Mouse (Mus musculus) forebrain, embryonic 12.5 days (tissue): Measurements from ENCODE around the gene Adamts3. TPM values are rescaled to one million over a fixed set of nuclear protein-coding genes. Genes with fewer than 3 reads are reported as not detected.

Experiments used
- ATAC-seq: fragments of 200-750 bp; cut with Nextera tagmentation; 2 replicates; pipeline ENCODE4 v1.8.0; 2017; ENCODE audit warnings: moderate TSS enrichment; ENCODE audit not compliant: low FRiP score
- H3K27ac ChIP-seq: fragments of 300-500 bp; sonication (generic); 2 replicates; pipeline ENCODE4 v1.5.1; 2016; ENCODE audit warnings: mild to moderate bottlenecking
- H3K27me3 ChIP-seq: fragments of 300-500 bp; sonication (generic); 2 replicates; pipeline ENCODE4 v1.6.1; 2016; ENCODE audit warnings: mild to moderate bottlenecking
- H3K36me3 ChIP-seq: fragments of 300-500 bp; sonication (generic); replicated peaks from 2 replicates; pipeline ENCODE4 v1.6.1; 2016; ENCODE audit warnings: mild to moderate bottlenecking
- H3K4me1 ChIP-seq: fragments of 300-500 bp; sonication (generic); 2 replicates; pipeline ENCODE4 v1.6.1; 2016
- H3K4me2 ChIP-seq: fragments of 300-500 bp; sonication (generic); 2 replicates; pipeline ENCODE4 v1.6.1; 2016; ENCODE audit warnings: mild to moderate bottlenecking, moderate library complexity
- H3K4me3 ChIP-seq: fragments of 300-500 bp; sonication (generic); replicated peaks from 2 replicates; pipeline ENCODE4 v1.5.1; 2016; ENCODE audit warnings: mild to moderate bottlenecking
- H3K9ac ChIP-seq: fragments of 300-500 bp; sonication (generic); 2 replicates; pipeline ENCODE4 v1.6.1; 2016; ENCODE audit warnings: mild to moderate bottlenecking
- H3K9me3 ChIP-seq: fragments of 300-500 bp; sonication (generic); 2 replicates; pipeline ENCODE4 v1.6.1; 2016
- WGBS: fragments of 180-500 bp; shearing (Covaris S2); methylation state at CpG from one replicate; pipeline ENCODE4 v1.1.7; 2016; 5-methylcytosine and 5-hydroxymethylcytosine counted together
- polyA plus RNA-seq: library from polyadenylated mRNA; unstranded; fragments of >200 nt; fragmentation: Nextera tagmentation; extraction: Ambion mirVana; gene quantifications from 2 replicates; pipeline ENCODE4 v1.2.1, GENCODE M21; 2016

The Adamts3 gene
- polyA plus RNA-seq, 1 experiment from 2014 or later: 4.4 TPM

DNA sequence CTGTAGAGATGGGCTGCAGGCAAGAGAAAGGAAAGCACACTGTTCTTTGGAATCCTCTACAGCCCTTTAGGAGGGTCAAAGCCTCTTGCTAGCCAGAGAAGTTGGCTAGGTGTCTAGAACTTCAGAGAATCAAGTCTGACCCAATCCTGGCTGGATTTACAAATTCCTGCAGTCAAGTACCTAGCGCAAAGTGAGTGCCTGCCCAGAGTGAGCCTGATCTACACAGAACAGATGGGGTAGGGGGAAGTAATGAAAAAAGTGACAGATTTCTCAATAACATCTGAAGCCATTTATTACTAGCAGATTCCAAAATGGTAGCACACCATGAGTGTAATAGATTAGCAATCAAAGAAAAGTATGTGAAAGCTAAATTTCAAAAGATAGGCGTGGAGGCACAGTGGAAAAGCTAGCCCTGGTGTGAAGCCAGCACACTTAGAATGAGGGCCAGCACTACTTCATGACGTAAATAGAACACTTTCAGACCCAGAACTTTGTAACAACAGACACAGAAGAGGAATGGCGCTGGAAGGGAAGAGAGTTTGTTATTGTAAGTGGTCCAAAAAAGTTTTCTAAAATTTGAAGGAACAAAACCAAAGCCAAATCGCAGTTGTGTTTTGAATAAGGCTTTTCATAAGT lies 82.8 kb downstream of the Adamts3 start:
- Histone ChIP-seq H3K36me3 (no peaks in the 10 kb centered on the region), H3K9me3 (0 out of 2 replicates have a peak, but pooled peaks cover 2% of the 10 kb centered on the region), H3K9ac (no peak overlapping the region), H3K27ac (no peak overlapping the region), H3K4me2 (no peak overlapping the region), H3K27me3 (no peaks in the 10 kb centered on the region), H3K4me3 (no peak overlapping the region), H3K4me1 (no peaks in the 10 kb centered on the region)
- no peak for ATAC-seq
- WGBS: 88% methylated on average over 5 of the region's 5 CpGs

DNA sequence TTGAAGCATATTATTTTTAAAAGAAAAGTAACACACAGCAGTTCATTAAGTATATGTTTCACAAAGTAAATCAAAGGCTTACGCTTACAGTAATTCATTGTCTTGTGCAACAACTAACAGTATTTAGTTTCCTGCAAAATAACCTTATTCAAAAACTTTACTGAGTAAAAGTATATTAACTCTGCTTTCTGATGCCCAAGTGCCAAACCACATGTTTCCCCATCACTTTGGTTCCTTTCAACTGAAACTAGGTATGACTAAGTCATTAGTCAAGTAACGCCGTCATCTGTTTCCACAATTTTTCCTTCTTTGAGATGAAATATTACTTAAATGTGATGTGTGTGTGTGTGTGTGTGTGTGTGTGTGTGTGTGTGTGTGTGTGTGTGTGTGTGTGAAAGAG lies 89.4 kb downstream of the Adamts3 start:
- H3K4me2 ChIP-seq: no peak overlapping the region
- H3K9ac ChIP-seq: no peak overlapping the region
- no peaks in the 10 kb centered on the region for H3K27me3 ChIP-seq
- H3K4me3 ChIP-seq: no peak overlapping the region
- no peaks in the 10 kb centered on the region for H3K9me3 ChIP-seq
- H3K4me1 ChIP-seq: no peaks in the 10 kb centered on the region
- WGBS: 96% methylated on average over 3 of the region's 3 CpGs
- no peak for ATAC-seq
- no peaks in the 10 kb centered on the region for H3K36me3 ChIP-seq
- H3K27ac ChIP-seq: no peak overlapping the region

DNA sequence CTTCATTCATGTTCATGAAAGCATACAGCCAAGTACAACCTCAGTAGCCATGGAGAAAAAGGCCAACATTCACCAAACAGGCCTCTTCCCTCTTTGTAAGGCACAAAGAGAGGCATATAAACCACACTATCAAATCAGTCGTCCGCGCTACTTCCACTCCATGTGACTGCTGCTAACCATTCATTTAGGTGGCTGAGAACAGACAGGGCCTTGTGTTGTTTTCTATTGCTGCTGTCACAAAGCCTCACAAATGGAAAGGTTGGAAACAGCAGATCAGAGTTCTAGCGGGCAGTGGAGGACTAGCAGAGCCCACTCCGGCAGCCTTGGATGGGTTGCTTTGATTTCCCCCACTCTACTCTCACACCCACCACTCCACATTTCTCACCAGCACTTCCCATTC lies 98.5 kb downstream of the Adamts3 start:
- no peaks in the 10 kb centered on the region for H3K9me3 ChIP-seq
- WGBS: 46% methylated on average over 5 of the region's 5 CpGs
- no peaks in the 10 kb centered on the region for H3K36me3 ChIP-seq
- H3K4me2 ChIP-seq: no peak overlapping the region
- H3K27ac ChIP-seq: no peak overlapping the region
- H3K4me3 ChIP-seq: no peak overlapping the region
- ATAC-seq: no peak
- H3K4me1 ChIP-seq: no peaks in the 10 kb centered on the region; the same call in 1 of the 2 replicates
- H3K27me3 ChIP-seq: no peaks in the 10 kb centered on the region
- no peak overlapping the region for H3K9ac ChIP-seq

DNA sequence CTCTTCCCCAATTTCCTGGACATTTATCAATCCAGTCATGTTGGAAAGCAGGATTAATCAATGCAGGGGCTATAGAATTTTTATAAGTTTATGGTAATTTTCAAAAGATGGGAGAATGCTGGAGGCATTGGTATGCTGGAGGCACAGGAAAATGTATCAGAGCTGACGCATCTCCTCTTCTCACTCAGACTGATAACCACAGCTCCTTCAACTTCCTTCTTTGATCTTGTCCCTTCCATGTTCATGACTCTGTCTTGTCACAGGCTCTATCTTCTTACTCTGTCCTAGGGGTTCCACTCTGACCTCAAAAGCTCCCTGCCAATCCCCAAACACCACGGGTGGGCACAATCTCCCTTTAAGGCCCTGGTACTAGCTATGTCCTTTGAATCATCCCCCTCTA lies 103.3 kb downstream of the Adamts3 start:
- Histone ChIP-seq H3K4me1 (no peaks in the 10 kb centered on the region), H3K36me3 (no peaks in the 10 kb centered on the region), H3K9me3 (no peaks in the 10 kb centered on the region), H3K9ac (no peak overlapping the region), H3K27me3 (no peaks in the 10 kb centered on the region), H3K4me2 (no peak overlapping the region), H3K4me3 (no peak overlapping the region), H3K27ac (no peak overlapping the region)
- WGBS: 90% methylated on average over 2 of the region's 2 CpGs
- ATAC-seq: no peak

DNA sequence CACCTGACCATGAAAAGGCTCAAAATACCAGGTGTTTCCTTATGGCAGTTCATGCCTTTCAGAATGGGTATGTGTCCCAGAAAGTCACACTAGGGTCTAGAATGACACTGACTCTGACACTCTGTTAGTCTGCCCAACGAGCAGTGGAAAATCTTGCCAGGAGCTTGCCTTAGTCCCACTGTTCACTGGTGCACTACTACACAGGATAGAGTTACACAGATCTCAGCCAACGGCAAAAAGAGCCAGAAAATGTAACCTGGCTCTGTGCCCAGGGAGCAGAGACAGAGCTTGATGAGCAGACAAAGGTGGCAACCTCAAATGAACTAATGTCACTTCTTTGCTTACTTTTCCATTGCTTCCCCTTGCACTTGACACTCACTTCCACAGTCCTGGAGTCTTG lies 104.5 kb downstream of the Adamts3 start:
- Histone ChIP-seq H3K9ac (no peak overlapping the region), H3K27me3 (no peaks in the 10 kb centered on the region), H3K27ac (no peak overlapping the region), H3K9me3 (no peaks in the 10 kb centered on the region), H3K4me2 (no peak overlapping the region), H3K36me3 (no peaks in the 10 kb centered on the region), H3K4me1 (no peaks in the 10 kb centered on the region), H3K4me3 (no peak overlapping the region)
- no peak for ATAC-seq
- WGBS: 70% methylated on average over 2 of the region's 2 CpGs

DNA sequence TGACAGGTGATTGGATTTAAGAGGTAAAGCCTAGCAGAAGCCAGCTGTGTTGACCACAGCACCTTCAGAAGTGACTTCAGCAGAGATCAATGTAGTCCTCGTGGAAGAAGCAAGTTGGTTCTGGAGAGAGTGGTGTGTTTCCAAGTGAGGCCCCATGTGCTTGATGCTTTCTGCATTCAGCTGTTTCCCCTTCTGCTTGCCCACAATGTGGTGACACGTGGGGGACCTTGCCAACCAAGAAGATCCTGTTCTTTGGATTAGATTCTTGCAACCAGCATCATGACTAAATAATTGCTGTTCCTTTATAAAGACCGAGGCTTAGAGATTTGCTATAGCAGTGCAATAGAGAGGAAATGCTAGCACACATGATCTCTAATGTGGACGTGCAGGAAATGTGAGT lies 105.7 kb downstream of the Adamts3 start:
- Histone ChIP-seq H3K27ac (no peak overlapping the region), H3K36me3 (no peaks in the 10 kb centered on the region), H3K9ac (no peak overlapping the region), H3K27me3 (no peaks in the 10 kb centered on the region), H3K9me3 (no peaks in the 10 kb centered on the region), H3K4me1 (no peaks in the 10 kb centered on the region), H3K4me2 (no peak overlapping the region), H3K4me3 (no peak overlapping the region)
- no peak for ATAC-seq
- WGBS: 81% methylated on average over 4 of the region's 4 CpGs

DNA sequence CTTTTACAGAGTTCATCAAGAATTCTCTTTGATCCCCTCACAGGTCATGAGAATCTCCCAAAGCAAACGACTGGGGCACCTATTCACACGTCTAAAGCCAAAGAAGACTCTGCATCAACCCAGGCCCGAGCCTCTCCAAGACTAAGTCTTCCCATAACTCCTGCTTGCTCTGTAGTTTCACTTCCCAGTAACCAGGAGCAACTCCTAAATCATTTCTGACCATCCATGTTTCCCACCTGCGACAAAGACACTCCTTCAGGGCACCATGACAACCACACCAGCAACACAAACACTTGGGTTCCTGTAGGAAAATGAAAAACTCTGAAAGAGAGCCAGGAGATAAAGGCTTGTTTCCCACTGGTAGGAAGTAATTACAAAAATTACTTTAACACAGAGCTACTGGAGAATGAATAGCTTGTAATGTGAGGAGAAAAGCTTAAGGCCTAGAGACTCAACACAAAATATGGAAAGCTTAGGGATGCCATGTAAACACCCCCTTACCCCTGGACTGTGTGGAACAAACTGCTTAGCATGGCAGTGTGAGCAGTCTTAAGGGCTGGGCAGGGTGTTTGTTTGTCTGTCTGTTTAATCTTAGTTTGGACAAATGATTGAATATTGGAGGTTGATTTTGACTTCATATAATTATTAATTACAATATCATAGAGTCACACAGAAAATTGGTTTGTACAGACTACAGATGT lies 112.3 kb downstream of the Adamts3 start:
- Histone ChIP-seq H3K4me3 (no peak overlapping the region), H3K9ac (no peak overlapping the region), H3K9me3 (no peaks in the 10 kb centered on the region), H3K27ac (no peak overlapping the region), H3K4me2 (no peak overlapping the region), H3K4me1 (no peaks in the 10 kb centered on the region), H3K36me3 (no peaks in the 10 kb centered on the region), H3K27me3 (peaks cover 4% of the 10 kb centered on the region; the same call in 1 of the 2 replicates)
- WGBS: 61% methylated on average over 4 of the region's 4 CpGs
- ATAC-seq: no peak

DNA sequence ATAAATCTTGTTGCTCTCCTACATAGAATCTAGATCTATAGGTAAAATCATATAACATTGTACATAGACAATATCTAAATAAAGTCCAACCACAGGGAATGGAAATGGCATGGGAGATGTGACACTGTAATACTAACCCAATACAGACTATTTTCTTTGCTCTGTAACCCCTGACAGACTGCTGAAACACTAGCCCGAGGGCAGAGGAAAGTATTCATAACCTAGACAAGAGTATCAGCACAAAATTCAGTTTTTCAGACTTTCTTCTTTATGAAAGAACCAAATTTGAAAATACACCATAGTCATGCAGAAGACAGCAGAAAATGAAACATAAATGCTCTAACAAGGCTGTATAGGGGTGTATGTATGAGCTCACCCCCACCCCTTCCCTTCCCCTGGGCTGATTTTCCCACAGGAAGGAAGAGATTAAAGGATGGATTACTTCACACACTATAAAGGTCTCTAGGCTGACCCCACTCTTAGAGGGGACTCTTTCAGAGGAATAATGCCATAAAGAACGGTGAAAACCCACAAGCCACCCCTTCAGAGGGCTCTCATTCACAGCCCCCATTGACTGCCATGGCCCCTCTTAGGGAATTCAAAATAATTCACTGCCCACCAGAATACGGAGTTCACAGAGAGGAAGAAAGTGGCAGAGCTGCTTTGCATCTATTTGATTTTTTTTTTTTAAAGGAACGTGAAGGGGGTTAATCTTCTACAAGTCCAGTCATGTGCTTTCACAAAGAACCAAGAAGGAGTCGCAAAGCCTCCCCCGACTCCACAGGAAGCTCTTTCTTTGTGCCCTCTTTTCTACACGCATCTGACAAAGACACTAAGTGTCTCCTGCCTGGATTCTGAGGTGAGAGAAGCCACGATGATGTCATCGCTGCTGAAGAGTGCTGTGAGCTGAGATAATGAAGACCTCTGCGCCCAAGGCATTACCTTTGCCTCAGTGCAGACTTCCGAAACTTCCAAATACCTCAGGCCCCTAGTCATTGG lies 119.6 kb downstream of the Adamts3 start:
- Histone ChIP-seq H3K4me1 (peaks cover 11% of the 10 kb centered on the region), H3K27ac (no peak overlapping the region; the same call in 1 of the 2 replicates), H3K27me3 (peaks cover 12% of the 10 kb centered on the region), H3K4me2 (peak overlapping the region; percentile 37), H3K4me3 (no peak overlapping the region), H3K36me3 (no peaks in the 10 kb centered on the region), H3K9ac (no peak overlapping the region), H3K9me3 (no peaks in the 10 kb centered on the region)
- WGBS: 2% methylated on average over 11 of the region's 11 CpGs
- peak; percentile 92 for ATAC-seq

DNA sequence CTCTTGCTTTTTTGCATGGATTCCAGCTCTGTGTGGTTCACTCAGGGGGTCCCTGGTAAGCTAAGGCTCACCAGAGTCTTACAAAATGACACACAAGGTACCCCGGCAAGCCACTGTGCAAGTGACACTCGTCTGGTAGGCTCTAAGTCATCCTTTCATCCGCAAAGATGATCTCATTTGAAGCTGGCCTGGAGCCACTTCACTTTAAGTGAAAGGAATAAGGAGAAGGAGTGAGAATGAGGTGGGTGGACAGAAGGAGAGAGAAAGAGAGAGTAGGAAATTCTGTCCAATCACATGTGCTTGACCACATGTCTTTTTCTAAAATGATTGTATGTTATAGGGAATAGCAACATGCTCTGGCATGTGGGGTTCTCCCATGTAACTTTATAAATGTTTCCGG lies 122.8 kb downstream of the Adamts3 start:
- no peak overlapping the region for H3K27ac ChIP-seq
- WGBS: 42% methylated on average over 4 of the region's 4 CpGs
- no peak overlapping the region for H3K4me3 ChIP-seq
- H3K27me3 ChIP-seq: peaks cover 11% of the 10 kb centered on the region
- H3K4me2 ChIP-seq: no peak overlapping the region
- peaks cover 11% of the 10 kb centered on the region for H3K4me1 ChIP-seq
- no peak for ATAC-seq
- H3K36me3 ChIP-seq: no peaks in the 10 kb centered on the region
- H3K9me3 ChIP-seq: no peaks in the 10 kb centered on the region
- H3K9ac ChIP-seq: no peak overlapping the region

DNA sequence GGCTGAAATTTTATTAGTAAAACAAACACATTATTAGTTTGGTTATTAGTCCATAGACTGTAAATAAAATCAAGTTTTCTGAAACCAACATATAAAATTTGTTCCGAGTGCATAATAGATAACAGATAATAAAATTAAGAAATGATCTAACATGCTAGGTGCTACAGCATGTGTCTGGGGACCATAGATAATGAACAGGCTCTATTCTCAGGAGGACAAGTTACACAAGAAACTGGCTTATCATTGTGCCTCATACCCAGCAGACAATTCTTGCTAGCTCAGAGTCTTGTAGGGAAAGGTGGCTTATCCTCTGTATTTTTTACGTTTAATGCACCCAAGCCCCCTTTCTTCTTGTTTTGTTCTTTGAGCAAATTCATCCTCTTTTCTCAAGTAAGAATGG lies 131.3 kb downstream of the Adamts3 start:
- no peak overlapping the region for H3K4me3 ChIP-seq
- H3K4me1 ChIP-seq: no peaks in the 10 kb centered on the region
- no peak overlapping the region for H3K27ac ChIP-seq
- H3K9ac ChIP-seq: no peak overlapping the region
- WGBS: 89% methylated on average over 2 of the region's 2 CpGs
- no peak overlapping the region for H3K4me2 ChIP-seq
- ATAC-seq: no peak
- H3K9me3 ChIP-seq: no peaks in the 10 kb centered on the region
- H3K27me3 ChIP-seq: 0 out of 2 replicates have a peak, but pooled peaks cover 4% of the 10 kb centered on the region
- H3K36me3 ChIP-seq: no peaks in the 10 kb centered on the region

DNA sequence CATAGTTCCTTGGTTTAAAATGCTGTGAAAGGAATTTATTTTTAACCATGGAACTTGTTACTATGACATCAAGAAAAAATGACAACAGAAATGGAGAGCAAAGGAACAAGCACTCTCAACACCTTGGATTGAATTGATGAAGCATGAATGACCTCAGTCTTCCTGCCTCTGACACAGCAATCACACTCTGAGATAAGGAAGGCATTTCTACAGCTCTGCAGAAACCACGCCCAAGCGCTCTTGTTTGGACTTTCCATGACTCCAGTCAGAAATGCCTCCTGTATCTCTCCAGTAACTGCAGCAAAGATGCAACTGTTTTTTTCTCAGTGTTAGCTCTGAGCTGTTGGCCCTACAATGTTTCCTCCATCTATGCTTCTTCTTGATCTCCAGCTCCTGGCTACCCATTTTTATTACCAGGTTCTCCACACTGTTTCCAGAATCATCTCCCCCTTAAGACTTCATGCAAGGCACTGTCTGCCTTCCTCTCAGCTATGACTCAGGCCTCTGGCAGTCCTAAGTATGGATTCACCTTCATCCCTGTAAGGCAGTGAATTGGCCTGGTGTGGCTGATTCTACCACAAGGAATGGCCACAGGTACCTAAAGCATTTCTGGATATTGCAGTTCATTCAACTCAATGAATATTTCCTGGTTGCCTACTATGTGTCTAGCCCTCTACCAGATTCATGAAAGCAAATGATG lies 134.8 kb downstream of the Adamts3 start:
- no peak overlapping the region for H3K9ac ChIP-seq
- H3K36me3 ChIP-seq: no peaks in the 10 kb centered on the region
- 94% methylated on average over 2 of the region's 2 CpGs for WGBS
- no peak overlapping the region for H3K4me2 ChIP-seq
- H3K27me3 ChIP-seq: no peaks in the 10 kb centered on the region
- H3K9me3 ChIP-seq: no peaks in the 10 kb centered on the region
- H3K4me3 ChIP-seq: no peak overlapping the region
- no peak for ATAC-seq
- H3K4me1 ChIP-seq: no peaks in the 10 kb centered on the region
- no peak overlapping the region for H3K27ac ChIP-seq

DNA sequence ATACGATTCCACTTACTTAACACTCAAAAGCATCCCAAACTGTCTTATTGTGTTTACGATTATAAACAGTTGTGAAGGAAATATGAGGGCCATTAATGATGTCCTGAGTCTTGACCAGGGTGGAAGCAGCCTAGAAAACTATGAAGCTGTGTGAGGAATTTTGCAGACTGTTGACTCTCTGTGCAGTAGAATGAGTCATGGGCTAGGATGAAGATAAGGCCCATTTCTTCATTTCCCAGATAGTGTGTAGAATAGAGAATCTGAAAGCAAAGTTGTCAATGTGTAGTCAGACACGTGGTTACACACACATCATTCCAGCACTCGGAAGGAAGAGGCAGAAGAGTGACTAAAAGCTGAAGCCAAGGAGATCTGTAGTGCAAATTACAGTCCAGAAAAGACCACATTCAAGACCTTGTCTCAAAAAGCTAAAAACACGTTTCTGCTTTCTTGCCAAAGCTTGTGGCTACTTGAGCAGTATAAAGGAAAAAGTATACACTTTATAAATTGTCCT lies 135.9 kb downstream of the Adamts3 start:
- ATAC-seq: no peak

More for the DNA sequence above, 135.9 kb downstream of the Adamts3 start:
- no peaks in the 10 kb centered on the region for H3K27me3 ChIP-seq
- no peak overlapping the region for H3K4me3 ChIP-seq
- no peaks in the 10 kb centered on the region for H3K36me3 ChIP-seq
- 89% methylated on average over 5 of the region's 5 CpGs for WGBS
- no peak overlapping the region for H3K4me2 ChIP-seq
- H3K4me1 ChIP-seq: no peaks in the 10 kb centered on the region
- no peak overlapping the region for H3K9ac ChIP-seq
- no peaks in the 10 kb centered on the region for H3K9me3 ChIP-seq
- H3K27ac ChIP-seq: no peak overlapping the region
